Mouse (Mus musculus): ENCODE data around the gene Trpv1. TPM values are rescaled to one million over a fixed set of nuclear protein-coding genes. Genes with fewer than 3 reads are reported as not detected.

The Trpv1 gene
- polyA plus RNA-seq, 1 experiment from 2014 or later = 0.29 TPM

DNA sequence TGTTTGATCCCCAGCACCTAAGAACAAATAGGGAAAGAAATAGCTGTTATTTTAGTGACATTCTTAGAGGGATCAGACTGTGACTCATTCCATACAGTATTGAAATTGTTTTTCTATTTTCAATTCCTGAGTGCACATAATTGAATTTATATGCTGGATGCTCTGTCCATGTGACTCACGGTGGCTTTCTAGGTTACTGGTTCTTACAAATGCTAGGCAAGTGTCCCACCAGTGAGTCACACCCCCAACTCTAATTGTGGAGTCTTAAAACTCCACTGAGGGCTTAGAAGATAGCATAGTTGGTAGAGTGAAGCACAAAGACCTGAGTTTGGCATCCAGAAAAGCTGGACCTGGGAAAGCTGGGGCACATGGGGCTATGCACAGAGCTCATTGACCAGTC, 13.4 kb upstream of the Trpv1 start:
- no peak overlapping the region for H3K27ac ChIP-seq (replicated peaks; ENCODE audit: low read depth, low read length)
- 94% methylated on average over 1 of the region's 1 CpGs for WGBS
- H3K36me3 ChIP-seq (replicated peaks; ENCODE audit: control insufficient read depth, insufficient read depth, low read depth, low read length) = no peaks in the 10 kb centered on the region
- ATAC-seq (replicated peaks; ENCODE audit: insufficient number of reproducible peaks, low FRiP score, low TSS enrichment, low read depth) = no peak
- DNase-seq (ENCODE audit: low spot score) = no peak
- no peak overlapping the region for H3K4me3 ChIP-seq (ENCODE audit: low read depth, low read length)
- no peak overlapping the region for H3K9ac ChIP-seq (replicated peaks; ENCODE audit: low read length)
- no peaks in the 10 kb centered on the region for H3K27me3 ChIP-seq (ENCODE audit: control insufficient read depth, insufficient read depth, low read length)
- H3K4me2 ChIP-seq (ENCODE audit: low read depth, low read length) = no peak overlapping the region
- H3K4me1 ChIP-seq (ENCODE audit: control insufficient read depth, insufficient read depth, low read length) = no peaks in the 10 kb centered on the region
- H3K9me3 ChIP-seq (replicated peaks; ENCODE audit: control insufficient read depth, low read length) = no peaks in the 10 kb centered on the region

DNA sequence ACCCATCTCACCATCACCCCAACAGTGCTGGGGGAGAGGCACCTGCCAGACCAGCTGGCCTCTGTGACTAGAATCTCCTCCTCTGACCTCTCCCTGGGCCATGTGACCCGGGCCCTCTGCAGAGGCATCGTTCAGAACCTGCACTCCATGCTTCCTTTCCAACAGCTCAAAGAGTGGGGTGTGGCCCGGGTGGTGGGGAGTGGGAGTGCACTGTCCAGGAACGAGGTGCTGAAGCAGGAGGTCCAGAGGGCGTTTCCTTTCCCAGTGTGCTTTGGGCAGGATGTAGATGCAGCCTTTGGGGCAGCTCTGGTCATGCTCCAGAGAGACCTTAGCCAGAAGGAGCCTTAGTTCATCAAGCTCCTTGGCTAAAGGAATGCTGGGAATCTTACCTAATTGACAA, 11.2 kb upstream of the Trpv1 start:
- no peak for DNase-seq (ENCODE audit: low spot score)
- H3K27ac ChIP-seq (replicated peaks; ENCODE audit: low read depth, low read length) = no peak overlapping the region
- 44% methylated on average over 5 of the region's 5 CpGs for WGBS
- H3K4me2 ChIP-seq (ENCODE audit: low read depth, low read length) = no peak overlapping the region
- H3K36me3 ChIP-seq (replicated peaks; ENCODE audit: control insufficient read depth, insufficient read depth, low read depth, low read length) = no peaks in the 10 kb centered on the region
- ATAC-seq (replicated peaks; ENCODE audit: insufficient number of reproducible peaks, low FRiP score, low TSS enrichment, low read depth) = no peak
- no peaks in the 10 kb centered on the region for H3K9me3 ChIP-seq (replicated peaks; ENCODE audit: control insufficient read depth, low read length)
- H3K27me3 ChIP-seq (ENCODE audit: control insufficient read depth, insufficient read depth, low read length) = no peaks in the 10 kb centered on the region
- no peaks in the 10 kb centered on the region for H3K4me1 ChIP-seq (ENCODE audit: control insufficient read depth, insufficient read depth, low read length)
- no peak overlapping the region for H3K9ac ChIP-seq (replicated peaks; ENCODE audit: low read length)
- H3K4me3 ChIP-seq (ENCODE audit: low read depth, low read length) = no peak overlapping the region

DNA sequence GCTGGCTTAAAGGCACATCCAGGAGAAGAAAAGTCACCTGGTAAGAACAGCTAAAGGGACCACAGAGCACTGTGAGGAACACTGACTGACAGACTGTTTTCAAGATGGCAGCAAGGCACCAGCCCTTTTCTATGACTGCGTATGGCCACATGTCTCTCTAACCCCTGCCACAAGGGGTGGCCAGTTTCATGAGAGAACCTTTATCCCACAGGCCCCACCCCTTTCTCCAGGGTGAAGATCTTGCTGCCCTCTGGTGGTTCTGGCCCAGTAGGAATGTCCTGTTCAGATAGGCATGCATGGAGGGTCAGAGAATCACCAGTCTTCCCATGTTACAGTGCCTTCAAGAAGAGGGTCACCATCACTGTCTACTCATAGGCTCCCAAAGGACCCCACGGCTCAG, 10.1 kb upstream of the Trpv1 start:
- WGBS = 73% methylated on average over 2 of the region's 2 CpGs
- Histone ChIP-seq H3K36me3 (replicated peaks; ENCODE audit: control insufficient read depth, insufficient read depth, low read depth, low read length) (no peaks in the 10 kb centered on the region), H3K4me2 (ENCODE audit: low read depth, low read length) (no peak overlapping the region), H3K27ac (replicated peaks; ENCODE audit: low read depth, low read length) (no peak overlapping the region), H3K4me1 (ENCODE audit: control insufficient read depth, insufficient read depth, low read length) (no peaks in the 10 kb centered on the region), H3K4me3 (ENCODE audit: low read depth, low read length) (no peak overlapping the region), H3K27me3 (ENCODE audit: control insufficient read depth, insufficient read depth, low read length) (no peaks in the 10 kb centered on the region), H3K9ac (replicated peaks; ENCODE audit: low read length) (no peak overlapping the region), H3K9me3 (replicated peaks; ENCODE audit: control insufficient read depth, low read length) (no peaks in the 10 kb centered on the region)
- ATAC-seq (replicated peaks; ENCODE audit: insufficient number of reproducible peaks, low FRiP score, low TSS enrichment, low read depth) (no peak), DNase-seq (ENCODE audit: low spot score) (no peak)

DNA sequence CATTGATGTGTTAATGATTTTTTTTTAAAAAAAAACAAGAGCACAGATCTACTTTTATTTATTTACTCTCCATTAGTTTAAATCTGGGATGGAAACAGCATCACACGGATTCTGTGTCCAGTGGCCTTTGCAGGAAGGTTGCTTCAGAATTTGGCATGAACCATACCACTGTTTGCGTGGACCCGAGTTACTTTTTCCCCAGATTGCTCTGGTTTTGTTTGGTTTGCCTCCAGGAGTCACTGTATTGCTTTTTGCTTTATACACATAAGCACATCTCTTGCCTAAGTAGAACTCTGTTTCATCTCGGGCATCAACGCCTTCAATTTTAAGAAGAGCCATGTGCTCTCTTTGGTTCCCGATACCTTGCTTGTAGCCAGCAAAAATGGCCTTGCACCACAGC, 8.2 kb upstream of the Trpv1 start:
- no peaks in the 10 kb centered on the region for H3K4me1 ChIP-seq (ENCODE audit: control insufficient read depth, insufficient read depth, low read length)
- H3K27me3 ChIP-seq (ENCODE audit: control insufficient read depth, insufficient read depth, low read length) = no peaks in the 10 kb centered on the region
- no peak overlapping the region for H3K27ac ChIP-seq (replicated peaks; ENCODE audit: low read depth, low read length)
- DNase-seq (ENCODE audit: low spot score) (no peak), ATAC-seq (replicated peaks; ENCODE audit: insufficient number of reproducible peaks, low FRiP score, low TSS enrichment, low read depth) (no peak)
- no peak overlapping the region for H3K4me2 ChIP-seq (ENCODE audit: low read depth, low read length)
- H3K4me3 ChIP-seq (ENCODE audit: low read depth, low read length) = no peak overlapping the region
- no peaks in the 10 kb centered on the region for H3K9me3 ChIP-seq (replicated peaks; ENCODE audit: control insufficient read depth, low read length)
- no peak overlapping the region for H3K9ac ChIP-seq (replicated peaks; ENCODE audit: low read length)
- 90% methylated on average over 6 of the region's 6 CpGs for WGBS
- no peaks in the 10 kb centered on the region for H3K36me3 ChIP-seq (replicated peaks; ENCODE audit: control insufficient read depth, insufficient read depth, low read depth, low read length)

DNA sequence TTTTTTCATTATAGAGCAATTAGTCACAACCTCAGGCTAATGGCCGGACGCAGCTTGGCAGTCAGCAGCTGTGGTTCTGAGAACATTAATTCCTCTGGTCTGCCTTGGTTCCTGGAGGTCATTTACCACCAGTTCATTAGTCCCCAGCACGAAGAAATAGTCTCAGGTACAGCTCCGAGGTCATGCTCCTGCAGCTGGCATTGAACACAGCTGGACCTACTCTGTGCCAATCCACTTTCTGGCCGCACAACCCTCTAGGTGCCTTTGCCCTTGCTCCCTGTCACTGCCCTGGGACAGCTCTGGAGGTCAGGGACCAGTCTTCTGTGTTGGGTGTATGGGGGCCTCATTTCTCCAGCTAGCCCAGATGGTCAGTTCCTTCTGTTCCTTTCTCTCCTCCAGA, 5.2 kb upstream of the Trpv1 start:
- DNase-seq (ENCODE audit: low spot score) (no peak), ATAC-seq (replicated peaks; ENCODE audit: insufficient number of reproducible peaks, low FRiP score, low TSS enrichment, low read depth) (no peak)
- no peak overlapping the region for H3K27ac ChIP-seq (replicated peaks; ENCODE audit: low read depth, low read length)
- no peaks in the 10 kb centered on the region for H3K36me3 ChIP-seq (replicated peaks; ENCODE audit: control insufficient read depth, insufficient read depth, low read depth, low read length)
- H3K9ac ChIP-seq (replicated peaks; ENCODE audit: low read length) = no peak overlapping the region
- no peaks in the 10 kb centered on the region for H3K9me3 ChIP-seq (replicated peaks; ENCODE audit: control insufficient read depth, low read length)
- 84% methylated on average over 5 of the region's 5 CpGs for WGBS
- H3K4me2 ChIP-seq (ENCODE audit: low read depth, low read length) = no peak overlapping the region
- H3K4me1 ChIP-seq (ENCODE audit: control insufficient read depth, insufficient read depth, low read length) = no peaks in the 10 kb centered on the region
- H3K4me3 ChIP-seq (ENCODE audit: low read depth, low read length) = no peak overlapping the region
- H3K27me3 ChIP-seq (ENCODE audit: control insufficient read depth, insufficient read depth, low read length) = no peaks in the 10 kb centered on the region

DNA sequence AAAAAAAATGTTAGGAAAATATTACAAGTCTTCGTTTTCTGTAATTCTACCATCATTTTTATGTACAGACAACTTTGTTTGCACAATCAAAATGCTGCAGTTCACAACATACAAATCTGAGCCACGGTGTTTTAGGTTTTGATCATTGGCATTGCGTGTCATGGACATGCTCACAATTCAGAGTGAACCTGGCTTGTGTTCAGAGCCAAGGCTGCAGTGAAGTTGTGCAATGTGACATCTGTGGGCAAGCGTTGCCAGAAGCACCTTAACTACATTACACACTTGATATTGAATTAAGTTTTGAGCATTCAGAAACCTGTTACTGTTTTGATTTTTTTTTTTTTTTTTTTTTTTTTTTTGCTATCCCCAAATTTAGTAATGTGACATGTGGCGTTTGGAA, 4.0 kb upstream of the Trpv1 start:
- Histone ChIP-seq H3K36me3 (replicated peaks; ENCODE audit: control insufficient read depth, insufficient read depth, low read depth, low read length) (no peaks in the 10 kb centered on the region), H3K4me2 (ENCODE audit: low read depth, low read length) (no peak overlapping the region), H3K27ac (replicated peaks; ENCODE audit: low read depth, low read length) (no peak overlapping the region), H3K27me3 (ENCODE audit: control insufficient read depth, insufficient read depth, low read length) (no peaks in the 10 kb centered on the region), H3K9ac (replicated peaks; ENCODE audit: low read length) (no peak overlapping the region), H3K4me1 (ENCODE audit: control insufficient read depth, insufficient read depth, low read length) (no peaks in the 10 kb centered on the region), H3K9me3 (replicated peaks; ENCODE audit: control insufficient read depth, low read length) (no peaks in the 10 kb centered on the region), H3K4me3 (ENCODE audit: low read depth, low read length) (no peak overlapping the region)
- WGBS = 90% methylated on average over 5 of the region's 5 CpGs
- DNase-seq (ENCODE audit: low spot score) (no peak), ATAC-seq (replicated peaks; ENCODE audit: insufficient number of reproducible peaks, low FRiP score, low TSS enrichment, low read depth) (no peak)

DNA sequence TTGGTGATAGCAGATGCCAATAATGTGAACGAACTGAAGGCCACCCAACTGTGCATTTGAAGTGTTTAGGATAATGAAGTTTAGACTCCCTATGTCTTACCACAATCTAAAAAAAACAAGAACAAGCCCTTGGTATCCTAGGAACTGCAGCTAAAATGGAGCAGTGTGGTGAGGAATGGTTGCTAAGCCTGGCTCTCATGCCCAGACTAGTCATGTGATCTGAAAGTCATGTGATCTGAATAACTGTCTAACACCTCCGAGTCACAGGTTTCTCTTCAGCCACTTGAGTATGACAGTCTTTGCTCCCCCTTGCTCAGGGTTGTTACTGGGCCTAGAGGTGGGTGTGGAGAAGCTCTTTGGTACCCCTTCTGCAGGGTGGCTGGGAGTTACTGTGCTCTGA, 1.6 kb upstream of the Trpv1 start:
- WGBS = 68% methylated on average over 2 of the region's 2 CpGs
- H3K4me3 ChIP-seq (ENCODE audit: low read depth, low read length) = no peak overlapping the region

DNA sequence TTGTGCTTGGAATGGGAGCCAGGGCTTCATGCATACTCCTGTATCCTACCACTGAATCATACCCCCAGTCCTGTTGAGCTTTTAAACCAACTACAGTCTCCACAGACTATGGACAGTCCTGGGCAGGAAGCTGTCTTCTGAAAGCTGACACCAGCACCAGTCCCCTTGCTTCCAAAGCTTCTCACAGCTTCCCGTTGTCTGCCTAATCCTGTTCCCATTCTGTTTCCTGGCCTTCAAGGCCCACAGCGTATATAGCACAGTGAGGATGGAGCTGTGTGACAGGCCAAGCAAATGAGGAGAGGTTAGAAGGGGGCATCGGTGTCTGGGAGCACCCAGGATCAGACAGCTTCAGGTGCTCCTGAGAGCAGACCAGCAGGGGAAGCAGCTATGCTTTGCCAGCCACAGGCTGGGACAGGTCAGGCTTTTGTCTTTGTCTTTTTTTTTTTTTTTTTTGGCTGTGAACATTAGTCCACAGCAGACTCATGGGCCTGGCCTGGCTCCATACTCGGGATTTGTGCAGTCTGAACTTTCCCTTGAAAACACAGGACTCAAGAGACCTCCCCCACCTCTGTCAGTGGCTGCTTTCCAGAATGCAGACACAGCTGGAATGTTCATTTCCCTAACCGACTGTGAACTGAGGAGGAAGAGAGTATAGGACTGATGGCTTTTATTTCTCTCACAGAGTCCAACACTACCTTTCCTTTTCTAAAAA, 2.1 kb downstream of the Trpv1 start:
- no peak for ATAC-seq (replicated peaks; ENCODE audit: insufficient number of reproducible peaks, low FRiP score, low TSS enrichment, low read depth)
- WGBS = 35% methylated on average over 5 of the region's 5 CpGs
- H3K36me3 ChIP-seq (replicated peaks; ENCODE audit: control insufficient read depth, insufficient read depth, low read depth, low read length) = no peaks in the 10 kb centered on the region

More for the DNA sequence above, 1.6 kb upstream of the Trpv1 start:
- Histone ChIP-seq H3K27ac (replicated peaks; ENCODE audit: low read depth, low read length) (no peak overlapping the region), H3K4me1 (ENCODE audit: control insufficient read depth, insufficient read depth, low read length) (no peaks in the 10 kb centered on the region), H3K9me3 (replicated peaks; ENCODE audit: control insufficient read depth, low read length) (no peaks in the 10 kb centered on the region), H3K27me3 (ENCODE audit: control insufficient read depth, insufficient read depth, low read length) (no peaks in the 10 kb centered on the region), H3K9ac (replicated peaks; ENCODE audit: low read length) (no peak overlapping the region), H3K4me2 (ENCODE audit: low read depth, low read length) (no peak overlapping the region), H3K36me3 (replicated peaks; ENCODE audit: control insufficient read depth, insufficient read depth, low read depth, low read length) (no peaks in the 10 kb centered on the region)
- ATAC-seq (replicated peaks; ENCODE audit: insufficient number of reproducible peaks, low FRiP score, low TSS enrichment, low read depth) (no peak), DNase-seq (ENCODE audit: low spot score) (no peak)

More for the DNA sequence above, 2.1 kb downstream of the Trpv1 start:
- Histone ChIP-seq H3K4me1 (ENCODE audit: control insufficient read depth, insufficient read depth, low read length) (no peaks in the 10 kb centered on the region), H3K27me3 (ENCODE audit: control insufficient read depth, insufficient read depth, low read length) (no peaks in the 10 kb centered on the region), H3K4me3 (ENCODE audit: low read depth, low read length) (no peak overlapping the region), H3K9ac (replicated peaks; ENCODE audit: low read length) (no peak overlapping the region), H3K4me2 (ENCODE audit: low read depth, low read length) (no peak overlapping the region), H3K27ac (replicated peaks; ENCODE audit: low read depth, low read length) (no peak overlapping the region), H3K9me3 (replicated peaks; ENCODE audit: control insufficient read depth, low read length) (no peaks in the 10 kb centered on the region)
- peak; percentile 6 for DNase-seq (ENCODE audit: low spot score)
